In the genomic region with DNA sequence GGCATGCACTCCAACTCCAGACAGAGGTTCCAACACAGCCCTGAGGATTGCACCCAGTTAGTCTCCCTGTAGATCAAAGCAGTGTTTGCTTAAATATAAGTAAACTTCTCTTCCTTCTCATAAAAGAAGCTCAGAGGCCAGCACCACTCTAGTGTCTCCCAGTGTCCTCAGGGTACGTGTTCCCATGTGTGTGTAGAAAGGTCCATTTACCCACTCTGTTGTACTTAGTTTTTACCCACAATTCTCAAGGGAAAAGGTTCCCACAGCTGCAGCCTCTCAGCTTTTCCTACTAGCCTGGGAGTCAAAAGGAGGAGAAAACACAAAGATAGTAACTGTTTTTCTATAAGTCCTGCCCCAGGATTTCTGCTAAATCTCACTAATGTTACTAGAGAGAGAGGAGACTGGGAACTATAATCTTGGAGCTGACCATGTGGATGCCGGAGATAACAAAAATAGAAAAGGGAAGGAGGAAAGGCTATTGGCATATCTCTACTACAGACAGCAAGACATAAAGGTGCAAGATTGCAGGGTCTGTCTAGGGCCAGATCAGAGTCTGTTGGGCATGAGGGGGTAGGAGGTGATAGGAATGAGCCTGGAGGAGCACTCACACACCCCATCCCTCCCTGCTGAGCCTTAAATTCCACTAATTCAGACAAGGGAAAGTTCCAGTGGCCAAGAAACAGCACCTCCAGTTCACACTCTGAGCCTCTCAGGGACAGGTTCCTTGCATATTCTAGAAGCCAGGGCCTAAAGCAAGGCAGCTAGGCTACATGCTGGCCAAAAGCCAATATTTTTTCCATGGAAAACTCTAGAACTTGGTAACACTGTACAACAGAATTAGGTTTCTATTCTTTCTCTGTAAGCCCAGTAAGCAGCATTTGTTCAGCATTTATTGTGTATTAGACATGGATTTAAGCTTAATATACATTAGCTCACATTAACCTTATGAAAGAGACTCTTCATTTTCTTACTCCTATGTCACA, we compare ENCODE assay signal across 18 mouse cellular contexts. TPM values are rescaled to one million over a fixed set of nuclear protein-coding genes. Genes with fewer than 3 reads are reported as not detected.
DNase-seq lines count a peak whose midpoint lies in the region; ATAC-seq and TF ChIP-seq lines count a peak whose summit lies in the region.
"Had no signal": no experiment of that assay in that cellular context is flagged by ENCODE, and none has a peak within 500 bp of the region (broad histone marks: within the 10 kb centered on the region; RNA-seq: fewer than 3 reads in every experiment).

No protein-coding gene starts in this region.

- TF ChIP-seq POLR2A in heart, adult 2 months (IDR thresholded peaks at IDR 0.05; ENCODE audit: insufficient read depth, low read depth, low read length) = no peak
- TF ChIP-seq POLR2A in kidney, adult 2 months (IDR thresholded peaks at IDR 0.05; ENCODE audit: low read depth, low read length) = no peak

- H3K9ac ChIP-seq in heart, adult 2 months (ENCODE audit: low read depth, low read length) = no peak overlapping the region
- H3K9ac ChIP-seq in liver, embryonic 11.5 days (ENCODE audit: low read depth, low read length) = no peak overlapping the region
- H3K9ac ChIP-seq in liver, postnatal 0 days (replicated peaks) = no peak overlapping the region
- H3K9ac ChIP-seq: embryonic facial prominence, embryonic 13.5 days; midbrain, embryonic 12.5 days; neural tube, embryonic 15.5 days had no signal

- H3K4me2 ChIP-seq in liver, embryonic 11.5 days = no peak overlapping the region
- H3K4me2 ChIP-seq in liver, postnatal 0 days (ENCODE audit: low read depth, low read length) = no peak overlapping the region
- H3K4me2 ChIP-seq: embryonic facial prominence, embryonic 13.5 days; midbrain, embryonic 12.5 days; neural tube, embryonic 15.5 days had no signal

- 51% methylated on average over 2 of the region's 2 CpGs for WGBS in heart, adult 2 months
- WGBS in liver, embryonic 11.5 days = 28% methylated on average over 2 of the region's 2 CpGs
- WGBS in liver, postnatal 0 days (ENCODE audit: insufficient replicate concordance) = 38% methylated on average over 2 of the region's 2 CpGs
- WGBS in kidney, adult 2 months = 75% methylated on average over 2 of the region's 2 CpGs

- peak; percentile 87 for DNase-seq in heart, adult 11 months
- no peak for DNase-seq in heart, adult 2 months
- DNase-seq in liver, embryonic 11.5 days (ENCODE audit: low spot score) = no peak
- DNase-seq in liver = no peak
- peak; percentile 30 for DNase-seq in MN1 (ENCODE audit: low spot score)
- DNase-seq in liver, postnatal 0 days = no peak
- DNase-seq in kidney, adult 2 months = no peak
- DNase-seq: adrenal gland, adult 2 months; cerebellum, adult 18-20 months; gastrocnemius, postnatal 36 days; thymus, postnatal 14 days had no signal

- H3K27me3 ChIP-seq in heart, adult 2 months (ENCODE audit: control insufficient read depth, insufficient read depth, low read length) = no peaks in the 10 kb centered on the region
- no peaks in the 10 kb centered on the region for H3K27me3 ChIP-seq in liver, embryonic 11.5 days (replicated peaks; ENCODE audit: control insufficient read depth, insufficient read depth, low read length)
- H3K27me3 ChIP-seq in liver, postnatal 0 days (ENCODE audit: insufficient read depth, low read length) = no peaks in the 10 kb centered on the region
- H3K27me3 ChIP-seq in kidney, adult 2 months (replicated peaks; ENCODE audit: control insufficient read depth, insufficient read depth, low read length) = no peaks in the 10 kb centered on the region
- H3K27me3 ChIP-seq: CH12.LX; embryonic facial prominence, embryonic 13.5 days; neural tube, embryonic 15.5 days had no signal

- H3K36me3 ChIP-seq in heart, adult 2 months (ENCODE audit: control insufficient read depth, insufficient read depth, low read length) = no peaks in the 10 kb centered on the region
- no peaks in the 10 kb centered on the region for H3K36me3 ChIP-seq in liver, embryonic 11.5 days (ENCODE audit: control insufficient read depth, insufficient read depth, low read length)
- H3K36me3 ChIP-seq in liver, postnatal 0 days (replicated peaks; ENCODE audit: insufficient read depth, low read length) = 0 out of 2 replicates have a peak, but pooled peaks cover 6% of the 10 kb centered on the region
- H3K36me3 ChIP-seq in kidney, adult 2 months (ENCODE audit: control insufficient read depth, insufficient read depth, low read length) = no peaks in the 10 kb centered on the region
- H3K36me3 ChIP-seq: embryonic facial prominence, embryonic 13.5 days; midbrain, embryonic 12.5 days; neural tube, embryonic 15.5 days had no signal

- no peak overlapping the region for H3K27ac ChIP-seq in heart, adult 2 months
- no peak overlapping the region for H3K27ac ChIP-seq in liver, embryonic 11.5 days (ENCODE audit: low read depth, low read length)
- H3K27ac ChIP-seq in liver, postnatal 0 days (ENCODE audit: low read depth) = no peak overlapping the region
- H3K27ac ChIP-seq in kidney, adult 2 months (ENCODE audit: insufficient read depth, low read depth, low read length) = no peak overlapping the region
- H3K27ac ChIP-seq: embryonic facial prominence, embryonic 13.5 days; kidney, postnatal 0 days; midbrain, embryonic 12.5 days; neural tube, embryonic 15.5 days had no signal

- TF ChIP-seq CTCF in heart, adult 2 months (IDR thresholded peaks at IDR 0.05) = no peak
- TF ChIP-seq CTCF in liver, postnatal 0 days (IDR thresholded peaks at IDR 0.05; ENCODE audit: low read depth) = no peak
- no peak for TF ChIP-seq CTCF in kidney, adult 2 months (conservative IDR thresholded peaks at IDR 0.05; ENCODE audit: insufficient read depth, insufficient read length, low read depth, low read length)

- no peak overlapping the region for H3K4me3 ChIP-seq in heart, adult 2 months
- no peak overlapping the region for H3K4me3 ChIP-seq in liver, embryonic 11.5 days (ENCODE audit: low read depth, low read length)
- H3K4me3 ChIP-seq in liver, postnatal 0 days (ENCODE audit: low read depth, low read length) = no peak overlapping the region
- no peak overlapping the region for H3K4me3 ChIP-seq in kidney, adult 2 months (ENCODE audit: insufficient read depth, low read depth, low read length)
- H3K4me3 ChIP-seq: embryonic facial prominence, embryonic 13.5 days; midbrain, embryonic 12.5 days; neural tube, embryonic 15.5 days had no signal

- intact Hi-C loops in heart, adult 2 months (cut with DNase I) = no loop called here

- ATAC-seq in liver, embryonic 11.5 days (replicated peaks; ENCODE audit: low FRiP score) = peak; percentile 61
- ATAC-seq in liver, postnatal 0 days = 0 out of 2 replicates have a peak, but pooled peaks have one; percentile 17
- no peak for ATAC-seq in granulocyte monocyte progenitor cell, adult 5-6 weeks (replicated peaks; ENCODE audit: poor library complexity, severe bottlenecking)
- ATAC-seq: inflammation-experienced regulatory T-cells, adult 6 months had no signal

- H3K9me3 ChIP-seq in liver, embryonic 11.5 days (ENCODE audit: control insufficient read depth, low read length) = no peaks in the 10 kb centered on the region
- H3K9me3 ChIP-seq in liver, postnatal 0 days (ENCODE audit: low read length) = no peaks in the 10 kb centered on the region
- H3K9me3 ChIP-seq: embryonic facial prominence, embryonic 13.5 days; midbrain, embryonic 12.5 days; neural tube, embryonic 15.5 days had no signal

- peaks cover 2% of the 10 kb centered on the region for H3K4me1 ChIP-seq in heart, adult 2 months (ENCODE audit: control insufficient read depth, insufficient read depth, low read length)
- H3K4me1 ChIP-seq in liver, embryonic 11.5 days (replicated peaks; ENCODE audit: control insufficient read depth, insufficient read depth, low read length) = peaks cover 26% of the 10 kb centered on the region
- H3K4me1 ChIP-seq in liver, postnatal 0 days (ENCODE audit: insufficient read depth) = peaks cover 8% of the 10 kb centered on the region
- no peaks in the 10 kb centered on the region for H3K4me1 ChIP-seq in kidney, adult 2 months (ENCODE audit: control insufficient read depth, insufficient read depth, low read length)

- H3K79me2 ChIP-seq in heart, adult 2 months (replicated peaks; ENCODE audit: control insufficient read depth, insufficient read depth, low read length) = no peaks in the 10 kb centered on the region

- no peak for TF ChIP-seq EP300 in heart, adult 2 months (IDR thresholded peaks at IDR 0.05; ENCODE audit: insufficient read depth, low read depth, low read length)
- TF ChIP-seq EP300 in liver, postnatal 0 days (IDR thresholded peaks at IDR 0.05; ENCODE audit: low read depth) = no peak

RNA-seq across cellular contexts. Expression of a gene that starts 25.9 kb away (rescaled TPM):
- under 1 TPM; 0.43 to 0.47 TPM for total RNA-seq in heart, adult 2 months (2021)
- 0.67 and 0.68 TPM in 2 replicates for polyA plus RNA-seq in heart, adult 2 months (2012; rRNA removed)
- polyA plus RNA-seq in liver, embryonic 11.5 days (2014; fragmentation: Nextera tagmentation; extraction: Ambion mirVana) = 0.56 and 0.62 TPM in 2 replicates
- polyA plus RNA-seq in liver, postnatal 0 days (2015; fragmentation: Nextera tagmentation; extraction: Ambion mirVana) = 0.07 and 0.08 TPM in 2 replicates
- not detected in 2 replicates for total RNA-seq in granulocyte monocyte progenitor cell, adult 5-6 weeks (2014; fragmentation: Nextera tagmentation)
- 0.22 TPM in 1 of 2 replicates, not detected in the other for total RNA-seq in granulocyte monocyte progenitor cell, adult 5-6 weeks (2017)
- polyA plus RNA-seq in kidney, adult 2 months (2012; rRNA removed) = 0.54 and 0.56 TPM in 2 replicates

Comparison
In these comparisons a context has a peak if more than half of its experiments do, and no peak if none do; other contexts are left out.
1. DNase-seq: peak in heart, adult 11 months (single experiment) and MN1 (single experiment); none in heart, adult 2 months (0 of 2), liver, embryonic 11.5 days (single experiment), liver (single experiment), liver, postnatal 0 days (single experiment) and kidney, adult 2 months (single experiment).